Mouse (Mus musculus) layer of hippocampus, adult 8-10 months (tissue): ENCODE results near the gene Angptl2. TPM values are rescaled to one million over a fixed set of nuclear protein-coding genes. Genes with fewer than 3 reads are reported as not detected.

Experiments
- DNase-seq, 2 experiments: peaks; one replicate each; pipeline ENCODE4 v3.0.0; 2022; ENCODE audit warnings: low spot score in 2 of 2
- total RNA-seq, 4 experiments: library from RNA; stranded (reverse); gene quantifications; 2 replicates each; pipeline ENCODE4 v1.2.4; 2022

Gene Angptl2
- total RNA-seq, 4 experiments from 2014 or later, result 1.5 to 3.7 (median 2.4) TPM

DNA sequence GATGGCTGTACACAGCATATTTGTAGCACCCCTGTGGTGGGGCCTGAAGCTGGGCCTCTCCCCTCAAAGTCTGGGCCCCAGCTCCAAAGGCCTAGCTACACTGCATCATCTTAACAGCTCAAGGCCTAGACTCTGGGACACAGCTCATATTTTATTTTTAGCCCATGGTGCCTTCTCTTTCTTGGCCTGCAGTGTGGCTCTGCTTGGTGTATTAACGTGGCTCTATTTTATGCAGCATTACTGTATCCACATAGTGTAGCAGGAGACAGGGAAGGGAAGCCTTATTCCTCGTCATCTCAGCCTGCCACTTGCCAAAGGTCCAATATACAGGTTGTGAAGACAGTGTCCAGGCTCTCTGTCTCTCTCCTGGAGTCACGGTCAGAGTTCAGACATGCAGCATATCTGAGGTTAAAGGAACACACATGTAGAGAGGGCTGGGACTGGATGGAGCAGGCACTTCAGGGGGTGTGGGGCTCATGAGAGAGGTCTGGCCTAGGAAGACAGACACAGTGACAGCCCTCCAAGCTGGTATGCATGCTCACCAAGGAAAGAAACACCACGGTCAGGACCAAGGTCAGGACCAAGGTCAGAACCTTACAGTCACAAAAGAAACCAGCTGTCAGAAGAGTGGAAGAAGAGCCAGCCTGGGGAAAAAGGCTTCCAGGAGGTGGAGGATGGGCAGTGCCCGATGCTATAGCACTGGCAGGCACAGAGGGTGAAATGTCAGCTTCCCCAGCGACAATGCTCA lies 52.7 kb downstream of the Angptl2 start:
- DNase-seq, result no peak

DNA sequence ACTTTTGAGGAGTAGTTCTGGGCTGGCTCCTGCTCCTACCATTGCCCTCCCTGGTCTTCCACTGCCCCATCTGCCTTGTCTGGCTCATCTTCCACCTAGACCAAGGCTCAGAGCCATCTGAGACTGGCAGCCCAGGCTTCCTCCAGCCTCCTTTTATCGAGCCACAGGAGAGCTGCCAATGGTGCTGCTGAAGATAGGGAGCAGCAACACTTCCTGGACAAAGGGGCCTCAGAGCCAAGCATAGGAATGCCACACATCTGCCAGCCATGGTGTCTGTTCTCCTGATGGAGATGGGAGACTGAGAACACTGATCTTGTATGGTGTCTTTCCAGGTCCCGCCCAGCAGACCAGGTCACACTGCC lies 53.2 kb downstream of the Angptl2 start:
- no peak for DNase-seq

GRCm38 (mm10) chr2:33270569-33270968 lies 54.7 kb downstream of the Angptl2 start:
- DNase-seq, result no peak

GRCm38 (mm10) chr2:33271511-33271910 lies 55.6 kb downstream of the Angptl2 start:
- no peak for DNase-seq

DNA sequence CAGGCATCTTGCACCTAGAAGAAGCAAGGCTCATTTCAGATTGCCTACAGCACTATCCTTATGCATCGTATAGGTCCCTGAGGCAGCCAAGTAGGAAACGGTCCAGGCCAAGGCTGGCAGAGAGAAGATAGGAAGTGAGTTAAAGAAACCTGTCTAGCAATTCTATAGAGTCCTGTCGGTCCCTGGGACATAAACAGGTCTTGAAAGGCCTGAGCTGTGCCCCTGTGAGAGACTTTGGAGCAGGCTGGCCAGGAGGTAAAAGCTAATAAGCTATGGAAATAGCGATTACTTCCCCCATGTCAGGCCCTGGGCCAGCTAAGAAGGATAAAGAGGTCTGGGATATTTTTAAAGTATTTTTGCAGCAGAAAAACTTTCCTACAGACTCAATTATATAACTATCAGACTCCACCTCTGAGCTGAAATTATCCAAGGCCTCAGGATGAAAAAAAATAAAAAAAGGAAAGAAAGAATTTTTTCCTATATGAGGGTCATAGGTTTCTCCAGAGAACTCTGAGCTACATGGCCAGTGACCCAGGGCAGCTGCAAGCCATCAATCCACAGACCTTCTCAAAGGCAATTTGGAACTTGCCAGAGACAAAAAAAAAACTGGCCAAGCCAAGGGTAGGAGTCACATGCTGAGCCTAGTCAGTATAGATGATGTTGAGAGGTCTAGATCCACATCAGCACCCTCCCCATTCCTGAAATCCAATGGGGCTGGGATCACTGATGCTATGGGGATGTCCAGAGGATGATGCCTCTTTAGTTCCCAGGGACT lies 57.0 kb downstream of the Angptl2 start:
- DNase-seq, result no peak

GRCm38 (mm10) chr2:33274719-33275490 lies 59.0 kb downstream of the Angptl2 start:
- DNase-seq, result no peak

GRCm38 (mm10) chr2:33279758-33280157 lies 63.9 kb downstream of the Angptl2 start:
- no peak for DNase-seq

DNA sequence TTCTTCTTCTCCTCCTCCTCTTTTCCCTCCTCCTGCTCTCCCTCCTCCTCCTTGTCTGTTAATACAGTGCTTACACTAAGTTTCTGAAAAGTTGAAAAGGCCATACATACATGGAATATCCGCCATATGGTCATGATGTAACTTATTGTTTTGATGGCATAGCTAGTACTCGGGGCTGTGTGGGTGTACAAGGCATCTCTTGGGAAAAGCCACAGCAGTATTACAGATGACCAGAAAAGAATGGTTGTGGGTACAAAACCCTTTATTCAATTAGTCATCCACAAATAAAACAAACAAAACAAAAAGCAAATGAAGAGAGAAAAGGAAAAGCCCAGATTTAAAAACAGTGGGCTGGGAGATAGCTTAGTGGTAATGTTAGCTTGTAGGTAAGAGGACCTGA lies 64.7 kb downstream of the Angptl2 start:
- DNase-seq, result no peak

GRCm38 (mm10) chr2:33281807-33282206 lies 65.9 kb downstream of the Angptl2 start:
- no peak for DNase-seq

- no peak for DNase-seq
Observed at GRCm38 (mm10) chr2:33282877-33283276, 67.0 kb downstream of the Angptl2 start.

GRCm38 (mm10) chr2:33283674-33284073 lies 67.8 kb downstream of the Angptl2 start:
- no peak for DNase-seq

- no peak for DNase-seq
Observed at GRCm38 (mm10) chr2:33288837-33289236, 73.0 kb downstream of the Angptl2 start.

- no peak for DNase-seq
Observed at GRCm38 (mm10) chr2:33290491-33290890, 74.6 kb downstream of the Angptl2 start.

- no peak for DNase-seq
Observed at GRCm38 (mm10) chr2:33292057-33292456, 76.2 kb downstream of the Angptl2 start.

GRCm38 (mm10) chr2:33295115-33295514 lies 79.2 kb downstream of the Angptl2 start:
- no peak for DNase-seq

Other genes starting within 250 kb of the Angptl2 start
- gene Slc2a8, start 234.0 kb upstream of the Angptl2 start, total RNA-seq, result 10 to 100 TPM; 19.7 to 23.1 (median 21.8) TPM
- 10 to 100 TPM; 36.0 to 49.4 (median 43.5) TPM for gene Garnl3, start 84.4 kb upstream of the Angptl2 start, total RNA-seq
- gene Ralgps1, start 155.4 kb downstream of the Angptl2 start, total RNA-seq, result 10 to 100 TPM; 57.9 to 79.2 (median 69.1) TPM
- gene Zbtb34, start 215.3 kb downstream of the Angptl2 start, total RNA-seq, result 10 to 100 TPM; 12.1 to 15.1 (median 12.9) TPM